Mouse (Mus musculus): ENCODE measurements around the gene Zzz3. TPM values are rescaled to one million over a fixed set of nuclear protein-coding genes. Genes with fewer than 3 reads are reported as not detected.

The Zzz3 gene
- polyA plus RNA-seq, 1 experiment from 2014 or later, result 53.7 TPM

- H3K4me2 ChIP-seq, result no peak overlapping the region
- no peak for ATAC-seq (replicated peaks; ENCODE audit: low FRiP score)
- no peak overlapping the region for H3K9ac ChIP-seq
- 80% methylated on average over 7 of the region's 7 CpGs for WGBS
- no peaks in the 10 kb centered on the region for H3K36me3 ChIP-seq
- H3K27me3 ChIP-seq, result no peaks in the 10 kb centered on the region
- H3K4me1 ChIP-seq, result peaks cover 5% of the 10 kb centered on the region; the same call in 1 of the 2 replicates
- no peak overlapping the region for H3K4me3 ChIP-seq (replicated peaks)
- no peak overlapping the region for H3K27ac ChIP-seq
- 0 out of 2 replicates have a peak, but pooled peaks cover 2% of the 10 kb centered on the region for H3K9me3 ChIP-seq (replicated peaks)
These were observed 114.0 kb downstream of the Zzz3 start for GRCm38 (mm10) chr3:152509268-152509667.

Other genes starting within 250 kb of the Zzz3 start
- 25.4 and 30.4 TPM in 2 replicates for gene Gipc2, start 229.2 kb upstream of the Zzz3 start, polyA plus RNA-seq (2015; fragmentation: Nextera tagmentation; extraction: Ambion mirVana)
- gene Dnajb4, start 185.2 kb upstream of the Zzz3 start, polyA plus RNA-seq (2015; fragmentation: Nextera tagmentation; extraction: Ambion mirVana), result 30.9 and 31.1 TPM in 2 replicates
- 301 and 315 TPM in 2 replicates for gene Fubp1, start 185.1 kb upstream of the Zzz3 start, polyA plus RNA-seq (2015; fragmentation: Nextera tagmentation; extraction: Ambion mirVana)
- 11.3 and 12.4 TPM in 2 replicates for gene Nexn, start 129.1 kb upstream of the Zzz3 start, polyA plus RNA-seq (2015; fragmentation: Nextera tagmentation; extraction: Ambion mirVana)
- gene Miga1, start 55.1 kb upstream of the Zzz3 start, polyA plus RNA-seq (2015; fragmentation: Nextera tagmentation; extraction: Ambion mirVana), result 17.9 and 18.7 TPM in 2 replicates
- 39.2 and 40.3 TPM in 2 replicates for gene Usp33, start 49.0 kb upstream of the Zzz3 start, polyA plus RNA-seq (2015; fragmentation: Nextera tagmentation; extraction: Ambion mirVana)